Mouse (Mus musculus) erythroblast, adult 5-6 weeks (primary cell): ENCODE data around the gene Angptl4. TPM values are rescaled to one million over a fixed set of nuclear protein-coding genes. Genes with fewer than 3 reads are reported as not detected.
"Not testable (repeated sequence)": the region's sequence is repeated elsewhere in the genome, so short reads cannot be mapped to it uniquely, and the experiment has no call there.

ENCODE experiments used
- ATAC-seq: replicated peaks from 2 replicates; pipeline ENCODE4 v1.8.0; 2016; ENCODE audit warnings: moderate number of reproducible peaks, mild to moderate bottlenecking, moderate TSS enrichment, inconsistent platforms; ENCODE audit not compliant: poor library complexity, low FRiP score, severe bottlenecking
- total RNA-seq, 2 experiments: library from RNA; stranded (forward) in 1 of 2; stranded (reverse) in 1 of 2; fragments of 150-400 nt in 1 of 2; fragments of 200-764, 138-1000 nt in 1 of 2; gene quantifications; 2 replicates each; pipeline versions ENCODE4 v1.2.3 to v1.2.4; 2015 to 2017; ENCODE audit warnings: low replicate concordance in 2 of 2

The Angptl4 gene
- total RNA-seq, 2 experiments from 2014 or later, result 0.96 to 4.3 TPM

DNA sequence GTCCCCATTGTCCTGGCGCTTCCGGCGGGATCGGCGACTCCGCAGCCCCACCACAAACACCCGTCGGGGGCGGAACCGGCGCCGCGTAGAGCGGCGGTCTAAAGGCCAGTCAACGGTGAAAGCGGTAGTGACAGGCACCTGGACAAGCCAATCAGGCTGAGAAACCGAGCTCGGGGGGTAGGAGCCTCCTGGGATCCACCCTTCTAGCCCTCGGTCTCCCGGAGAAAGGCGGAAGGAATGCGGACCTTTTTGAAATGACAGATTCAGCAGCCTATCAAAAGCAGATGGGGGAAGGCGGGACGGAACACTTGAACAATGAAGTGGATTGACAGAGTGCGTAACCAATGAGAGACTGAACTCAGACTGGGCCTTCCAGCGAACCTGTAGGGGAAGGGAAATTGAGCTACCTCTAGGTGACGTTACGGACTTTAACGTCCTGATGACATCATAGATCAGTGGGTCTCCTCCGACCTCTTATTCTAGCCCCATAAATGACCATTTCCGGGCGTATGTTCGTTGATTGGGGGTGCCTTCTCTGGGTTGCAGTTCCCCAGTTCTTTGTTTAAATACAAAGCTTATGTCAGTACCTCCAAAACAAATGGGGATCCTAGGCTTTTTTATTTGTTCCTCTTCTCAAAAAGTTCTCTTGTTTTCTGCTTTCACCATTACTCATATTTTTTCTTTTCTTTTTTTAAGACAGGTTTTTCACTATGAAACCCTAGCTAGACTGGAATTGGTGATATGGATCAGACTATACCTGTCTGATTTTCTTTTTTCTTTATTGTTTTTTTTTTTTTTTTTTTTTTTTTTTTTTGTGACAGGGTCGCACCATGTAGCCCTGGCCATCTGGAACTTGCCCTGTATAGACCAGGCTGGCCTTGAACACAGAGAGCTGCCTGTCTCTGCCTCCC lies 21.1 kb downstream of the Angptl4 start, which contains the start of gene Rab11b:
Rab11b (minus strand) TSS at position 276 of the 911 bp plus-strand sequence.
- ATAC-seq, result peak; percentile 94

DNA sequence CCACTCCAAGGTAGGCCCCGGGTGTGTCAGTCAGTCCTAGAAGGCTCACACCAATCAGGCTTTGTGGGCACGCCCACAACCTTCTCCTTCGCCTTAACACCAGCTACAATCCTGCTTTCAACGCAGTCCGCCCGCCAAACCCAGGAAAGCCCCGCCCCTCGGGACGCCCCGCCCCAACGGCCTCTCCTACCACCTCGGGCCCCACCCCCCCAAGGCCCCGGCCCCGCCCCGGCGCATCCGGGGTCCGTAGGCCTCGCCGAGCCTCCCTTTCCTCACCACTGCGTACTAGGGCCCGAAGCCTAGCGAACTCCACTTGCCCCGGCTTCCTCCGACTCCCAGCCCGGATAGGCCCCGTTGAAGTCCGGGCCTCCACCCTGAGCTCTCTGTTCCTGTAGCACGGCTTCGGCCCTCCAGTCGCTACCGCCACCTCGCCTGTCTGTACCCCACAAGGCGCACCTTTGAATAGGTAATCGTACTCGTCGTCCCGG lies 21.8 kb downstream of the Angptl4 start:
- ATAC-seq, result peak; percentile 73

DNA sequence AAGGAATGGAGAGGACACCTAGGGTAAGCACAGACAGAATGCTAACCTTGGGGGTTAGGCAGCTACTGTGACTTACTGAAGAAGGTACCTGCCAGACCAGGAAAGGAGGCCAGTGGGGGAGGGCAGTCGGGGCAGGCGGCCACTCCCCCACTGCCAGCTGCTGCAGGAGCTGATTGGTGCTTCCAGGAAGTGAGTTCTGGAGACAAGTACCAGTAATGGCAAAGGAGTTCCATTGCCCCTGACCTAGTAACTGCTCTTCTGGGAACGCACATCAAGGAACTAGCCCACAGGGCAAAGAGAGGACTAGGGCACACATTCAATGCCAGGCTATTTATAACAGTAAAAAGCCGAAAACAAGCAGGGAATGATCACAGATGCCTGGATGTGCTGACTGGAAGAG lies 24.4 kb downstream of the Angptl4 start:
- no peak for ATAC-seq

DNA sequence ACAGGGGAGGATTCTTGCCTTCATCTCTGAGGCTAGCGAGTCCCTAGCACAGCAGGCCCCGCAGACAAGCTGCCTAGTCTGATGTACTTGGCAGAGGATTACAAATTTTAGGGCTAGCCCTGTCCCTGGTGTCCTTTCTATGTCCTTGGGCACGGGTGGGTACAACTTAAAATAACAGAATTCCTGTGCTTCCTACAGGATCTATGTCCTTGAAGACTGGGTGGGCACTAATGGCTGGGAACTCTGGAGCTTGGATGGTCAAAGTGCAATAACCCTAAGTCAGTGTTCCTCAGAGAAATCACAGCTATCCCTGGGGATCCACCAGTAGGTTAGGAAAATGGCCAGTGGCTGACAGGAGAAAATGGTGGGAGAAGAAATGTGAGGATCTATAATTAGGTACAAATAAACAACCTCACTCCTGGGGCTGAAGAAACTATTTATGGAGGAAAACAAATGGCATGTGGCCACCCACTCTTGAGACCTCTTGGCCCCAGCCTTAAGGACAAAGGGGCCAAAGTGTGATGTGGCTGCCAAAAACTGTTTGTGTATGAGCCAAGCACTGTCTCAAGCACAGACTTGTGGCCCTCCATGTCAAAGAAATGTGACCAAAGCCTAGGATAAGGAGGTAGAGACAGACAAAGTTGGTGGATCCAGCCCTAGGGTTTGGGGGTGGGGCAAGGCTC lies 25.4 kb downstream of the Angptl4 start:
- ATAC-seq, result no peak

DNA sequence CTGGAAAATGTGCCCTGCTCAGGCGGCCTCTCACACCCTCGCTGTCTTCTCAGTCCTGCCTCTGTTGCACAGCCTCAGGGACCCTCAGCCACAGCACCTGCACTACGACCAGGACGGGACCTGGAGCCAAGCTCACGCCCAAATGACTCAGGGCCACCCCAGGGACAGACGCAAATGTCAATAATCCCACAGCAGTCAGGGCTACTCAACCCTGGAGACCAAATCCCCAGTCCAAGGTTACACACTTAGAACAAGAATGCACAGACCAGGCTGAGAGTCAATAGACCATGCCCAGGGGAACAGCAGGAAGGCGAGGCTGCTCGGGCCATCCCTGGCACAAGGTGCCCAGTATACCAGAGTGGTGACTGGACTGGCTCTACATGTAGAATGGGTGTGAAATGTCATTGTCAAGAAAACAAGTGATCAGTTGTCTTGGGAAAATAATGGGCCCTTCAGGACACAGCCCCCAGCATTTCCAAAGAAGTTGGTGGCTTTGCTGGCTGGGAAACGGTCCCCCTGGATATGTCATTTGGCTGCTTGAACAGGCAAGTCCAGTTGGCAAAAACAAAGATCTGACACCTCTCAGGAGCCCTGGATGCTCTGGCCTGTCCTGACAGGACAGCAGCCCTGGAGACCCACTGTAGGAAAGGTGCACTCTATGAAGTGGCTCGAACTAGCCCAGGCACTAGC lies 26.1 kb downstream of the Angptl4 start:
- no peak for ATAC-seq

DNA sequence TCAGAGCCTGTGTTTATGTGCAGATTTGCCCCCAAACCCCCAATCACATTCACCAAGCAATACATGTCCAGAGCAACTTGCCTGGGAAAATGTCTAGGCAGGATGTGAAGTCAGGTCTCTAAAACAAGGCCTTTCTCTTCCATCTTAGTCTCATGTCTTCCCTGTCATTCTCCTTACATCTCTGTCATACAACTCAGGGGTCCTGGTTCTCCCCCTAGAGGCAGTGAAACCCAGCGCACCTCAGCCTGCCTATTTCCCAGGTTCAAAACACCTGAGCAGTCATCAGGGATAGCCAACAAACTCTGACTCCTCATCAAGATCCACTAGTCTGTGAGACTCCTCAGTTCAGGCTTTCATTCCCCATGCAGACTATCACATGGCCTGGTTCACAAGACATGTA lies 27.0 kb downstream of the Angptl4 start:
- no peak for ATAC-seq

DNA sequence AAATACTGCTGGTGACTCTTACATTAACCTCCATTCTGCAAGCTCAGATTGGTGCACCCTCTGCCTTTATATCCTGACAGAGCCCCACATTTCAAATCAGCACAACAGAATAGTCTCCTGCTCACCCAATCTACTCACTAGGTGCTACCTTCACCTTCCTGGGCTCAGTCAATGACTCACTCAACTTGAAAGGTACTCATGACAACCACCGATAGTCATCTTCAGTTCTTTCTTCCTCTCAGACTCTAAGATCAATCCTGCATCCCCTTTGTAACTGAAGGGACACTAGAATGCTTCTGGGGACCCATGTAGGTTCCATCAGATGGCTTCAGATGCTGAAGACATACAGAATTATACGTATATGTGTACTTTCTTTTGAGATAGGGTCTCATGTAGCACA lies 29.3 kb downstream of the Angptl4 start:
- no peak for ATAC-seq

DNA sequence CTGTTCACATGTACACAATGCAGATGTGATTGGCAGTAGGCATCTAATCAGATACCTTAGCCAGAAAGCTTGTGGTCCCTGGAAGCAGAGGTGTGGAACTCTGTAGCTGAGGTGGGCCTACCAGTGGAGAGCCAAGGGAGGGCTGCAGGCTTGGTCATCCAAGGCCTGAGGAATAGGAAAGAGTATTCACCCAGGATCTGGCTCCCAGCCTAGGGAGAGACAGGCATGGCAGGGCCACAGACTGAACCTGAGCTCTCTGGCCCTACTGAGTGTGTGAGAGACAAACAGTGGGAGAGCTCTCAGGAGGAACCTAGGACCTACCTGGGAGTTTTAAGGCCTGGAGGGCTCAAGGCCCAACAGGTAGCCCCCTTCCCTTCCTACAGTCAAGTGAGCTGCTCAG lies 30.4 kb downstream of the Angptl4 start:
- no peak for ATAC-seq

DNA sequence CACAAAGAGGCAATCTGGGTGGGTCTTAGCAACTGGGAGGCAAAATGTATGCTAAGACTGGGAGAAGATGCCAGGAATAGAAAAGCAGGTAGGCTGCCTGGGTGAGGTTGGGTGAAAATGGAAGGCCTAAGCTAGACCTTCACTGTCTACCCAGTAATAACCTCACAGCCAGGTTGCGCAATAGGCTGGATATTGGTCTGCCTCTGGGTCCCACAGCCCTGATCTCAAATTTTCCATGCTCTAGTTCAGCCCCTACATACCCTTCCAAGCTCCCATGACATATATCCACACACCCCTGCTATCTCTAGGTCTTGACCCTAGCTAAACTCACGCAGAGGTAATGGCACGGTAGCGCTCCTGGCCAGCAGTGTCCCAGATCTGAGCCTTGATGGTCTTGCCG lies 32.2 kb downstream of the Angptl4 start:
- ATAC-seq, result no peak

DNA sequence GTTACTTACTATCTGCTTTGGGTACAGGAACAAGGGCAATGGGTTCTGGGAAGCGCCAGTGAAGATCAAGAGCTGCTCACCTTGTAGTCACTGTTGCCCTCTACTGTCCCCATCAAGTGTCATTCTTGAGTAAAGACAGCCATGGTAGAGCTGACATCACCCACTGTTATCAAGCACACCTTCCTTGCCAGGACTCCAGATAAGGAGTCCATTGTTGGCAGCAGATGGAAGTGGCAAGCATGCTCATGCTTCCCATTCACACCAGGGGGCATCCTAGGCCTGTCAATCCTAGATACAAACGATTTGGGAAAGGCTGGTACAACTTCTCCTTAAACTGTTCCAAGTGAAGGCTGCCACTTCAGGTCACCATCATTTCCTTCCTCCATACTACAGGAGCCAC lies 35.6 kb downstream of the Angptl4 start:
- ATAC-seq, result peak; percentile 48; the same call in 1 of the 2 replicates

DNA sequence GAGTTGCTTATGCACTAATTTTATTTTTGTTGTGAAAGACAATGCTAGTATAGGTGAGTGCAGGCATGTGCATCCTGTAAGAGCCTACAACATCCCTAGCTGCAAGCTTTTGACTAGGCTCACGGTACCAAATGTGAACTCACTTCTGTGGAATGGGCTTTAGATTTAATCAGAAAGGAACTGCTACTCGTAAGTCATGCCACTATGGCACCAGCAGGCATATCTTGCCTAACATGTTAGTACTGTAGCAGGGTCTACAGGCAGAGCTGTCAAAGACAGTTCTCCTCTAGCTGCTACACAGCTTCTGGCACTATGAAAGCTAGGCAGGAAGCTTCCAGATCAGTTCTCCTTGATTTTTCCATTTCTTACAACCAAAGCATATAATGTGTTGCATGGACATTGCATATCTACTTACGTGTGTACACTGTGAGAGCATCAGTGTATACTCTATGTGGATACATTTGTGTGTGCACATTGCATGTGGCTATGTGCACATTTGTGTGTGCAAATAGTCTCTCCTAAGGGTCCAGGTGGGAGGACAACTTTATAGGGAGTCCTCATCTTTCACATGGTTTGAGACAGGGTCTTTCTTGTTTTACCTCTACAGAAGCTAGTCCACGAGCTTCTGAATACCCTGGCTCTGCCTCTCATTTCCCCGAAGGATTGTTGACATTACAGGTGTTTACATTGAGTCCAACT lies 36.8 kb downstream of the Angptl4 start:
- ATAC-seq, result no peak

DNA sequence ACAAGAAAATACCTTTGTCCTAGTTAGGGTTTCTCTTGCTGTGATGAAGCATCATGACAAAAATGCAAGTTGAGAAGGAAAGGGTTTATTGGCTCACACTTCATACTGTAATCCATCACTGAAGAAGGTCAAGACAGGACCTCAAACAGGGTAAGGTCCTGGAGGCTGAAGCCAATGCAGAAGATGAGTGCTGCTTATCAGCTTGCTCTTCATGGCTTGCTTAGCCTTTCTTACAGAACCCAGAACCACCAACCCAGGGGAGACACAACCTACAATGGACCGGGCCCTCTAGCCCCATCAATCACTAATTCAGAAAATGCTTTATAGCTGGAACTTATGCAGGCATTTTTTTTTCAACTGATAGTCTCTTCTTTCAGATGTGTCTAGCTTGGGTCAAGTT lies 39.2 kb downstream of the Angptl4 start:
- ATAC-seq, result no peak

DNA sequence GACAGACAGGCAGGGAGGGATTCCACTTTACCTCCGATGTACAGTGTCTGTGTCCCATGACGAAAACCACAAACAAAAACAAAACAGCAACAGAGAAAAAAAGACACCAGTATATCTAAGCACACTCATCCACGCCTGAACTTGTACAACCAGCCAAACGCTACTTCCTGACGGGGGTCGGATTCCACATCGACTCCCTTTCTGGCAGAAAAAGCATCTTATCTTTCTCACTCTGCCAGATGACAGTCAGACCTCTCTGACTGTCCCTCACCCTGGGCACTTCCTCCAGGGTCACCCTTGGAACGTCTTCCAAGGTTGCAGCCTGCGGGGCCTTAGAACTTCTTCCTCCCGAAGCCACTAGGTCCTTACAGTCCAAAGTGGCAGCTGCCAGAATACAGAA lies 48.1 kb downstream of the Angptl4 start:
- not testable (repeated sequence) for ATAC-seq

DNA sequence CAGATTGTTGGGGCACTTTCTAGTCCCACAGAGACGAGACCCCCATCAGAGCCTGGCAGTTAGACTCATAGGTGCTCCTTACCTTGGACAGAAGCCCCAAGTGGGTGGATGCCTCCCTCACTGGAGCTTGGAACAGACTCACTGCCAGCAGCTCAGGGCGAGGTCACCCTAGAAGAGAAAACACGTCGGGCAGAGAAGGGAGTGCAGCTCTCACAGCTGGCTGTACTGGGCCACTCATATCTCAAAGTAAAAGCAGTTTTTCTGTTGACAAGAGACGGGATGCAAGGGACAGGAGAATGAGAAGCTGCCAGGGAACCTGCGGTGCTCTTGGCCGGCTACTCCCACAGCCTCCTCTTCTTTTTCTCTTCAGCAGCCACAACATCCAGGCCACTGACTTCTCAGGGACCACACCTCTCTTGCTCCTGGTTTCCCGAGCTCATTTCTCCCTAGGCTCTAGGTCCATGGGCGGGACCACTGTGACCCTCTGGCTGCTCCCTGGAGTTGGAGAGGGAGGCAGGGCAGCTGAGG lies 49.0 kb downstream of the Angptl4 start:
- ATAC-seq, result not testable (repeated sequence)

DNA sequence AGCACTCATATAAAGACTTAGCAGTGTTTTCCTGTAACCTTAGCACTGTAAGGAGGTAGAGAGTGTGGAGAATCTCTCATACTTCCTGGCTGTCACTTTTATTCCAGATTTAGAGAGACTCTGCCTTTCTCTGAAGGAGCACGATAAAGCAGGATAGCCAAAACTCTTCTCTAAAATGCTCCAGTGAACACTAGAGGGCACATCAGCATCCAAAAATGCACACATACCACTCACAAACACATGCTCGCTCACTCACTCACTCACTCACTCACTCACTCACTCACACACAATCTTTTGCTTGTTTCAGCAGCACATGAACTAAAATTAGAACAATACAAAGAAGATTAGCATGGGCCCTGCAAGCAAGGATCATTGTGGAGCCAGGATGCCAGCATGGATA lies 52.4 kb downstream of the Angptl4 start:
- peak; percentile 79 for ATAC-seq

DNA sequence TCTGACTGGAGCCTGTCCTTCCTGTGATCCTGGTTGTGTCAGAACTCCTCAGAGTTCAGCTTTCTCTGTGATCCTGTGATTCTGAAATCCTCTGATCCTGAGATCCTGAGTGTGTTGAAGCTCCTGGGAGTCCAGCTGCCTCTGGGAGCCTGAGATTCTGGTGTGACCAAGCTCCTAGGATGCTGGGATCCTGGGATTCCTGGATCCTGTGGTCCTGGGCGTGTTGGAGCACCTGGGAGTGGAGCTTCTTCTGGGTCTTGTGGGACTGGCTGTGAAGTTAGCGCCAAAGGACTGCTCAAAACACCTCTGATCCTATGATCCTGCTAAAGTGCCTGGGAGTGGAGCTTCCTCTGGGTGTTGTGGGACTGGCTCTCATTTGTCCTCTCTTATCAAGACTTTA lies 53.2 kb downstream of the Angptl4 start:
- ATAC-seq, result no peak
